Mouse (Mus musculus) yolk sac, embryonic 10.5 days (tissue): Measurements from ENCODE around the gene Tlk1.

Source experiments
- DNase-seq: peaks from one replicate; pipeline ENCODE4 v3.0.0-alpha.2; 2017; ENCODE audit warnings: low spot score

The Tlk1 gene

DNA sequence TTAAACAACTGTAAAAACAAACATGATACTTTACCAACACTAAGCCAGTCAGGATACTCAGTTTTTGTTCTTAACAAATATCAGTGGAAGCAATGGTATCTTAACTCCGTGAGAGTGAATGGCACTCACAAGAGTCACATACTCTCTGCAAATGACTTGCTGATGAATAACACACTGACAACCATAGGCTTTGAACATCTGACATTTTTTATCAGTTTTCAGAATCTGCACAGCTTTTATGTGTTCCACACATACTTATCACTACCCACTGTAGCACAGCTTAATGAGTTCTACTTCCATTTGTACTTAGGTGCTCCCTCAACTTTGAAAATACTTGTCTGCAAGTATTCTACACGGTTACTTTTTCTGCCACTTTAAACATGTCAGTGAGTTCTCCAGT is 35.3 kb downstream of the Tlk1 start:
- no peak for DNase-seq

DNA sequence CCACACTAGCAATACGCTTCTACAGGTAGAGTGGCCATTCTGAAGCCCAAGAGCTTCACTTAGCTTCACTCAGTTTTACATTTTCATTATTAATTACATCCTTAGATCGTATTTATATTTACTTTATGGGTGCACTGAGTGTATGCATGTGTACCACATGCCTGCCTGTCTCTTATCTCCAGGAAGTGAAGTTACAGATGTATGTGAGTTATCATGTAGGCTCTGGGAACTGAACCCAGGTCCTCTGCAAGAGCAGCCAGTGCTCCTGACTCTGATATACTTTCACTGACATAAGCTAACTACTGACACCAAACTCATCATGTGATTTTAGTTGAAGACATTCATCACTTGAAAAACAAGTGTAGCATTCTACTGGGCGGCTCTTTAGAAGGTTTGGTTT is 36.2 kb downstream of the Tlk1 start:
- no peak for DNase-seq

DNA sequence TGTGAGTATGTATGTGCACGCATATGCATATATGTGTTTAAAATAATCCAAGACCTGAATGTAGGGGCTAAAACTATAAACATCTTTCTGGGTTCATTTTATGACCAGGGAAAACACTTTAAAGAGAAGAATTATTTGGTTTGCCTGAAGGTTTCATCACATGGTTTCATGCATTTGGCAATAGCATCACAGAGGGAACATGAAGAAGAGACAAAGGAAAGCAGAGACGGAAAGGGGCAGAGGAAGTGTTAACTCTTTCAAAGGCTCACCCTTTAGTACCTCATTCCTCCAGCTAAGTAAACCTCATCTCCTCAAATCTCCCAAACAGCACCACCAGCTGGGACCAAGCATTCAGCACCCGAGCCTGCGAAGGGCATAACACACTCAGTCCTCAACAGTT is 41.1 kb downstream of the Tlk1 start:
- DNase-seq: no peak

DNA sequence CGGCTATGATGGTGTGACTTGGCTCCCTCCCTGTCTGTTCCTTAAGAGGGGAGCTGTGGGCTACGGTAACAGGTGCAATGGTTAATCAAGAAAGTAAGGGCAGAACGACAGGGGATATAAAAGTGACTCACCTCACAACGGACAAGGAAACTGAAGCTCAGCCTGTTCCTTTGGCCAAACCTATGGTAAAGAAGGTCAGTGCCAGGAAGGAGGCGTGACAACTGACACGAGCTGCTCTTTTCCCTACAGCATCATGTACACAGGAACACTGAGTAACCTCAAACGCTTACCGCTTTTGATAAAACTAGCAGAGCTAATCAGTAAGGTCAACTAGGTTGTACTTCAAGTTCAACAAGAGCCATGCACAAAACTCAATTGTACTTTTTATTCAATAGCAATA is 42.0 kb downstream of the Tlk1 start:
- DNase-seq: no peak

DNA sequence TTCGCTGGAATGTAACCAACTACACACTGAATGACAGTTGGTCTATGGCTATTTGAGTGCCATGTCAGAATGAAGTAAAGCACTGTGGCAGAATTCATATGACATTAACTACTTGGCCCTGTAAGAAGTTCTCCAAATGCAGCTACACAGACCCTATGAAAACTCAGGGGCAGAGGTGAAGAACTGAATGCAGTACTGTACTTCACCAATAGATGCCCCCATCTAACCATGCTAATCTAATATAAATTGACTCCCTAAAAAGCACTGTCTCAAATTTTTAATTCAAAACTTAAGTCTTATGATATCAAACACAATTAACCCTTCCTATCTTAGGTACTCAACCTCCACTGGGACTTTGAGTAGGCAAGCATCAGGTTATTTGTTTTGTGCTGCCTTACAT is 45.9 kb downstream of the Tlk1 start:
- no peak for DNase-seq

DNA sequence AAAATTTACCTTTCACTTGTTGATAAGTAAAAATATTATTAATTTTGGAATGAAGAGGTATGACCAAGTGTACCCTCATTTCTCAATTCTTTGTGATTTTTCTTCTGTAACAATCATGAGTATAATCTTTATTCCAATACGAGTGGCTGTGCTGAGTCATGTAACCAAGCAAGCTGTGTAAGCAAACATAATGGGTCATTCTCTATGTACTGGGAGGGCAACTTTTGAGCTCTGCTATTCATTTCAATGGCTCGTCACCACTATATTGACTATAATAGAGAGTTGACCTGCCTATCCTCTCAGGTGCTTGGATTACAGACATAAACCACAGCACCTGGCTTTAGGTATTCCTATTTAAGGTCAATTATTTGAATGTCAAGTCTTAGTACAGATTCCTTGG is 48.8 kb downstream of the Tlk1 start:
- no peak for DNase-seq

DNA sequence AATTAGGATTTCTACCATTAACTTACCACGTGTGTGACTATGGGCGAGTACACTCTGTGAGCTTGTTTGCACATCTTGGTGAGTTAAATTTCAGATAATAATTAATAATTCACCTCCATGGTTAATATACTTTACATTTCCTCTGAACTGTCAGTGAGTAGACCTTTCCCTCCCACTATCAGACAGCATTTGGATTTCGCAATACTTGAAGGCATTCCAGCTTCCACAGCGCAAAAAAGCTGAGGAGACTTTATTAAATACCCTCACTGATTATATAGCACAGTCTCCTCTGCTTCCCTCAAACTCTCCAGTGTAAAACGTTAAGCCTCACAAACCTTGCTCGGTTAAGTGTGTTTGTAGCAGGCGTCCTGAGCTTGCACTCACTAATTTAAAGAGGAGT is 60.8 kb downstream of the Tlk1 start:
- DNase-seq: peak; percentile 32

DNA sequence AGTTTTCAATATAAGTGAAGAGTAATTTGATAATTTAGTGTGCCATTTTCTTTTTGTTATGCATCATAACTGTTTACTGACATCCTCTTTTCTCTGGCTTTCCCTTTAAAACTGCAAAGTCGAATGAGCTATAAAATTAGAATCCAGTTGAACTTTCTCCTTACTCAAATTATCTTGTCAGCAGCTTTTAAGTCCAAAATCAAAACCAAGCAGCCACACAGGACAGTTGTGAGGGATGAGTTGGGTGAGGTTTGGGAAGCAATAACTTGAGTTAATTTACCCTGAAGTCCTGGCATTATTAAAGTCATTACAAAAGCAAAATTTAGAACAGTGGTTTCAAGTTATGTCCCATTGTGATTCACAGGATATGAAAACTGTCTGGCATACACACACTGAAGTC is 62.8 kb downstream of the Tlk1 start:
- DNase-seq: no peak

DNA sequence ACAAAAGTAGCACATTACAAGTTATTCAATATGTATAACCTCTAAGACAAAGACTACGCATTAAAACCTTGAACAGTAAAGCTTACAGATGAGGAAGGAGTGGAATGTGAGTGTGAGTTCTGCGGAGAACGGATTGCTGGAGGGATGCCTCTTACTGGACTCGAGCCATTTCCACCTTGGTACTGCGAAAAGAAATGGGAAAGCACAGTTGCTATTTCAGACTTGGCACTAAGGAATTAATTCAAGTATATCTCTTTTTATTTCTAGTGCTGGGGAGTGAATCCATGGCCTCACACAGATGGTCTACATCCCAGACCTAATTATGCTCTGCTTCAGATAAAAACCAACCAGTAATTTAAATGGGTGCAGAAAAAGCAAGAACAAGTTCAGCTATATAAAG is 73.4 kb downstream of the Tlk1 start:
- no peak for DNase-seq

DNA sequence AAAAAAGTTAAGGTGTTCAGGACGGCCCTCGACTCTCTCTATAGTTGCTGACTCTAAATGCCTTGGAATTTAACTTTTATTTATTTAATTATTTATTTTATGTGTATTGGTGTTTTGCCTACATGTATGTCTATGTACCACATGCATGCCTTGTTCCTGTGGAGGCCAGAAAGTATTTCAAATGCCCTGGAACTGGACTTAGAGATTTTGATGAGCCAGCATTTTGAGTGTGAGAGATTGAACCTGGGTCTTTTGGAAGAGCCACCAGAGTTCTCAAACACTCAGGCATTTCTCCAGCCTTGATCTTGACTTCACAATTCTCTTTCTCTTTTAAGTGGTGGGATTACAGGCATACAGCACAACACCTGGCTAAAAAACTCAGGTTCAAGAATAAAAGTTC is 73.9 kb downstream of the Tlk1 start:
- no peak for DNase-seq

DNA sequence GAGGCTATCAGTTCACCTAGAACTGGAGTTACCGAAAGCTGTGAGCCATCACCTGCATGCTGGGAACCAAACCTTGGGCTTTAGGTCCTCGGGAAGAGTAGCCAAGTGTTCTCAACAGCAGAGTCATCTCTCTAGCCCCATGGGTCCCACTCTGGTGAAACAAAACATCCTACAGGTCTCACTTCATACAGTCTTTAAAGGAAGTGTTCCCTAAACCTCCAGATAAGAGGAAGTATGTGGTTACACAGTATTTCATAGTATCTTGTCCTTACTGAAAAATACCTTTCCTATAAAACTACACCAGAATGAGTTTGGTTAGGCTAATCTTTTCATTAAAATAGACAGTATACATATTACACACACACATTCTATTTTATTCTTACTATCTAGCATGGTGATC is 82.9 kb downstream of the Tlk1 start:
- no peak for DNase-seq

DNA sequence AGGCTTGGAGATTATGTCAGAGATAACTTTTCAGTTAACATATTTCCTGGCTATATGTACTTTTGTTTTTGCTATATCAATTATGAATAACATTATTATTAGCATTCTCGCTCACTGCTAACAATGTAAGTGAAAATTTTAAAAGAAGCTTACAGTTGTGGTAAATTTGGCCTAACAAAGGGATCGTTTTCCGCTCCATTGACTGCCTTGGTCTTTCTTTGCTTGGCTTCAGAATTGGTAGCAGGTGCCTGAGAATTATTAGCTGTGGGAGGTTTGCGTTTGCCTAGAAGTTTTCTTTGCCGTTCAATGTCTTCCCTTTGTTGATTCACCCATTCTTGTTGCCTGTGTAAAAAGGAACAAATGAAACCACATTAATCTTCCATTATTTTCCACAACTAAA is 83.6 kb downstream of the Tlk1 start:
- DNase-seq: no peak

DNA sequence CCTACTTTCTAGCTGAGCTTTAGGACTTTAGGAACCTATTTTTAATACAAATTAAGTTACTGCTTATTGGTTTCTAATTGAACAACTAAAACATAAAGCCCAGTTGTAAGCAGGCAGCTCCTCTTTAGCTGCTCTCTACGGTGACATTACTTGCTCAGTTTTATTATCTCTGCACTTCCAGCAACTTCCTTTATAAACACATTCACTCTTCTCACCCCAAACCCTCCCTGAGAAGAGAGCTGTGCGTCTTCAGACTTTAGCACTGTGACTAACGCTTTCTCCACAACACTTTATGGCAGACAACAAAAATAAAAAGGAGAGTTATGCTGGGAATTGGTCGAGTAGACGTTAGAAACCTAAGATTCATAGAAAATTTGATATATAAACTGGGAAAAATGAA is 89.5 kb downstream of the Tlk1 start:
- DNase-seq: no peak

DNA sequence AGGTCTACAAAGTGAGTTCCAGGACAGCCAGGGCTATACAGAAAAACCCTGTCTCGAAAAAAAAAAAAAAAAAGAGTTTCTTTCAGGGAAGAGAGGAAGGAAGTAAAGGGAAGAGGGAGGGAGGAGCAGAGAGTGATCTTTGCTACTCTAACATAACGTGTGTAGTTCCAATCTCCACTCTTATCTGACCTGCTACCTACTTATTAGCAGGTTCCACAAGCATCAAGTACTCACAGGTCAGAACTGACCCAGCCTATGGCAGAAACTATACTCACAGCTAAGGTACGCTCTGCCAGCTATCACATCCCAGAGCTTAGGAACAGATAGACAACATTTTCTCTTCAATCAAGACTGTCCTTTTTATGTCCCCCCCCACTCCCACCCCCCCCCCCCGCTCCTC is 90.0 kb downstream of the Tlk1 start:
- DNase-seq: no peak

DNA sequence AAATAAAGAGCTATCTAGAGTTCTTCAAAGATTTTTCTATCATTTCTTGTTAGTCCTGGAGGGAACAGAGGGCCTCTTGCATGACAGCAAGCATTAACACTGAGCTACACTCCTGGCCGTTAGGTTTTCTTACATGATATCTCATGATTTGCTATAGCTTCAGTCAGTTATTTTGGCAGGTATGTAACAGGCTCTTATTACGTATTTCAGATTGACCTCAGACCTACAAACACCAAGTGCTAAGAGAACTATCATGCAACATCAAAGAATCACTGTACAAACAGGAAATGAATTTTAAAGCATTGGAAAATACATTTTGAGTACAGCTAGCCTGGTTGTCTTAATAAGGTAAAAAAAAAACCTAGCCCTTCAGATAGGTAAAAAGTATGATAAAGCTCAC is 98.4 kb downstream of the Tlk1 start:
- no peak for DNase-seq

DNA sequence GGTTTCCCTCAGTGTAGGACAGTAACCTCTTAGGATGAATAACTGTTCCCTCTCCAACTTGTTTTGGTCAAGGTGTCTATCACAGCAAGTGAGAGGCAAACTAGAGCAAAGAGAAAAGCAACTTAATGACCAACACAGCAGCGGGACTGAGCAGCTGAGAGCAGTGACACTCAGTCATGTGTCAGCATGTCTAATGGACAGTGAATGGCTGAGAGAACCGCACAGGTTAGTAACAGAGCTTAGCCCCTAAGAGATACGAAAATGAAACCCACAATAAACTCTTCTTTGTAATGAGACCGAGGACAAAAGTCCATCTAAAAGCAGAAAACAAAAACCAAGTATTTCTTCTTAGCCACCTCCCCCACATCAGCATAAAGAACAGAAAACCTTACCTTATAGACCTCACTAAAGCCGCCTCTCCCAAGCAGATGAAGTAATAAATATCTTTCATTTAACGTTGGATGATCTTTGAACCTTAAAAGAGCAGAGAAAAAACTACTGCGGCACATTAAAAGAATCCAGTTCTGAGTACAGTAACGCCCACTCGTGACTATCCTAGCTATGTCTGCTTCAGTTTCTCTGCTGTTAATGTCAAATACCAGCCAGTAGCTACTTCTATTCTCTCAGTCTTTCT is 101.8 kb downstream of the Tlk1 start:
- no peak for DNase-seq

DNA sequence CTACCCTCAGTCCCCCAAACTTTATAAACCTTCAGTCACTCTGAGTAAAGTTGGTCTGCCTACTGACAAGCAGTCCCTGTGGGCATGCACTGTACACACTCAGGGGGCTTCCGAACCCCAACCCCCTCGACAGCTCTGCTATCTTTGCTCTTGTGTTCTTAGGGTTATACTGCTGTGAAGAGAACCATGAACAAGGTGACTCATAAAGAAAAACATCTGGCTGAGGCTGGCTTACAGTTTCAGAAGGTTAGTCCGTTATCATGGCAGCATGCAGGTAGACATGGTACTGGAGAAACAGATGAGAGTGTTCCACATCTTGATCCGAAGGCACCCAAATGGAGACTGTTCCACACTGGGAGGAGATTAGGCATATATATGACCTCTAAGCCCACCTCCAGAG is 114.7 kb downstream of the Tlk1 start:
- DNase-seq: no peak

DNA sequence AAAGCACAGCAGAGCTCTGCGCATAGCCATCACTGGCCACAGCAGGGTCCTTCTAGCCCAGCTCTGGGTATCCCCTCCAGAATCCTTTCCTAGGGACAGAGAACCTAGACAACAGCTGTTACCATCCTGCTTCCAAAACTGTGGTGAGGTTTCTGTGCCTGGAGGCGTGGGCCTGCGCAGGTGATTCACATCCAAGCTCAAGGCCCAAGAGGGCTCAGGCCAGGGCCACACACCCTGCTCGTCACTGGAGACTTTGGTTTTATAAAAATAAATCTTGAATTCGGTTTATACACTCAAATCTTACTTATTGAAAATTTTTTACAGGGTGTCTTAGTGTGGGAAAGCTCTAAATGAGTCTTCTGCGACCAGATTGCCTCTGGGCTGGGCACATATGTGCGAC is 115.3 kb downstream of the Tlk1 start:
- DNase-seq: no peak

DNA sequence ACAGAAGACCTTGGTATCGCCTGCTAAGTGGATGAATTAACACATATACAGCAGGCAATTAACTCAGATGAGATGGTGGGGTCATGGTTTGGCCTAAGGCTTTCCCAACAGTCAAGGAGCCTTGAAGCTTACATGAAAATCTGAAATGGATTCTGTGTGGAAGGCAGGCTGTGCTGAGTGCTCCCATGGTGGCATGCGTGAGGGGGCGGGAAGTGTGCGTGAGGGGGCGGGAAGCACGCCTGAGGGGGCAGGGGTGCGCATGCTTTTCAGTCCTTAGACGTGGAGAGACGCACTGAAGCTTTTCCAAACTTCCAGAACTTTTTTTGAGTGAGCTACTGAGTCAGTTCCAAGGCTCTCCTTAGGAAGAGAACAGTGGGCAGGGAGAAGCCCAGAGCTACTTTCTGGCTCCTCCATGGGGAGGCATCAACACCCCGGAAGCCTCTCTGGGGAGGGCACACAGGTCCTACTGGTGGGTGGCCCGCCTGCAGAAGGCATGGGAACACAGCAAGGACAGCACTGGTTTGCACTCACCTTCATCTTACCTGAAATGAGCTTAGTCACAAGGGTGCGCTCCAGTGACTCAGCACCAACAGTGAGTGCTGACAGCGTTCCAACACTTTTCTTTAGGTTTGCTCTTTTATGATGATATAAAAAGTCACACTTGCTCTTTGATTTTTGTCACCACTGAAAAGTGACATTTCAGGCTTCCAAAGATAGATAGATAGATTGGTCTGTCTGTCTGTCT is 116.4 kb downstream of the Tlk1 start:
- no peak for DNase-seq

DNA sequence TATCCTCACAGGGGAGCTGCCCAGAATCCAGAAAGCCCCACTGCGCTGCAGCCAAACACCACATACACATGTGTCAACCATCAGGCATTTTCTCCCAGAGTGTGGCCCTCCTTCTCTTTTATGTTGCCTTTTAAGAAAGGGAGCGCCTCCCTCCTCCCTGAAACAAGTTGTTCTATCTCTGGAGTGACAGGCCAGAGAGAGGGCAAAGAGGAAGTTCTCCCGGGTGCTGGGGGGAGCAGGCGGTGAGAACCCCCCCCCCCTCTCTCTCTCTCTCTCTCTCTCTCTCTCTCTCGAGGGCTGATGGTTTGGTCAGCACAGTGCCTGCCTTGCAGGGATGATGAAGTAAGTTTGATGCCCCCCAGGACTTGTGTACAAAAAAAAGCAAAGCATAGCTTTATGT is 123.1 kb downstream of the Tlk1 start:
- DNase-seq: no peak

DNA sequence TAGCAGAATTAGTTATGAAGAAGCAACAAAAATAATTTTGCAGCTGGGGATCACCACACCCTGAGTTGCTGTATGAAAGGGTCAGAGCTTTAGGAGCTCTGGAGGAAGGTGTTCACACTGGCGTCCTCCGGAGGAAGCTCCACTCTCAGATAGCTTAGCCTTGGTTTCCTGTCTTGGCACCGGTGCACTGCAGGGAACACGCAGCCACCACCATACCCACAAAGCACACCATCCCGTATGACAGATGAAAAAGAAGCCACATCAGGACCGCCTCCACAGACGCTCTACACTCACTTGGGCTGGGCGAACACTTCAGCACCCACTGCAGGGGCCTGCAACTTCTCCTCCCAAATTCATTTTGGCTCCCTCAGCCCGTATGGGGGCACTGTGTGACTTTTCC is 124.0 kb downstream of the Tlk1 start:
- DNase-seq: no peak

DNA sequence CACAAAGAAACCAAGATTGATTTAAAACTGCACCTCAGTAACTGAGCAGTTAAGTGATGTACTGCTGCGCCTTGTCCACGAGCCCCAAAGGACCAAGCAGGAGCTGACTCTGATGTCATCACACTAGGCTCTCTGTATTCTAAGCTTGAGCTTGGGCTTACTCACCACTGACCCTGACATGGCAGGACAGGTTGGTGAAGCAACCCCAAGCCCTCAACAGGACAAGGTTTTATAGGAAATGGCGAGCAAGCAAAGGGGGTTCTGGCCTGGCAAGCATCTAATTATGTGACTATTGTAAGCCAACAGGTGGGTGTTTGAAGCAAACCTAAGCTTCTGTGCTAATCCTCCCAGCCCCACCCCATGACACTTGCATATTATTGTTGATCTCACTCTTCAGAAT is 124.7 kb downstream of the Tlk1 start:
- no peak for DNase-seq

DNA sequence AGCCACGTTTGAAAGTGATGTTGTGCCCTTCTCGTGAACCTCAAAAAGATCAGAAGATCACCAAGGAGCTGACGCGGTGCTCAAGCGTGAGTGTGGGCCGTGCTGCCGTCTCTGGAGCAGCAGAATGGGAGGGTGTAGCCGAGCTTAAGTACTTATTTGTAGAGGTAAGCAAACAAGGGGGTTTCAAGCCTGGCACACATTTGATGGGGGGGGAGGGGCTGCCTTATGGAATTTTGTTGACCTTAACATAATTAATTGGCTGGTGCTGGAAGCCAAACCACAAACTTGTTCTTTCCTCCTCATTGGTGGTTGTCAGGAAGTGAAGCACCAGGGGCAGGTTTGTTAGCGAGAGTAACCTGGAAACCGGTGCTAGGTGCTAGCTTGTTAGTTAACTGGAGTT is 129.8 kb downstream of the Tlk1 start:
- no peak for DNase-seq

DNA sequence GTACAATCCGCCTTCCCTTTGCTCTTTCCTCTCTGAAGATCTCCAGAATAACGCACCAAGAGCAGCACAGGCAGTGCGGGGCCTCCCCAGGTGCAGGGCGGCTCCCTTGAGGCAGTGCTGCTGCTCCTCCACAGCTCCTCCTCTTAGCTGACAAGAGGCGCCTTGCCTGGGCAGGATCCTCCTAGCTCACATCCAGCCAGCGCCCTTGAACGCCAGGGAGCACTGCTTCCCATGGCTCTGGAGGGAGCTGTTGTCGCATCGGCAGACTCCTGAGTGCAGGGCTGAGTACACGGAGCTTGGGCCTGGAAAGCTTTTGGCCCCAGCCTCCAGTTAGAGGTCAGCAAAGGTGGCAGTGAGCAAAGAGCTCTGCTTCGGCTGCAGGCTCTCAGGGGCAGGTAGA is 135.3 kb downstream of the Tlk1 start:
- DNase-seq: no peak
